Mouse (Mus musculus): ENCODE results near the gene Kcnn1.

DNA sequence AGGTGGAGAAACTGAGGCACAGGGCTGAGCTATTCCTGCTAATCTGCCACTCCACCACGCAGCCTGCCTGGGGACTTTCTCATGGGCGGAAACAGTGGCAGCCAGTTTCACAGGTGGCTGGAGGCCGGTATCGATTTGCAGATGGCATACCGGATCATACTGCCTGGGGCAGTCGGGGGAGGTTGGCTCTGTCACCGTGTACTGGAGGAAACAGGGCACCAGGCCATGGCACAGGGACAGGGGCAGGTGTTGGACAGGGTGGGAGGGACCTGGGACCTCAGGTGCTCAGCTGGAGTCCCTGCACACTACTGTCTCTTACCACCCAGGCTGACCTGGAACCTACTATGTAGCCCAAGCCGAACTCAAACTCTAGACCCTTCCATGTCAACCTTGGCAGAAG, 37.2 kb downstream of the Kcnn1 start:
- TF ChIP-seq EP300 (optimal IDR thresholded peaks at IDR 0.05) (no peak), CTCF (IDR thresholded peaks at IDR 0.05; ENCODE audit: low read depth) (no peak)

All from stomach, postnatal 0 days (tissue).